Mouse (Mus musculus): ENCODE data around the gene Tulp3. TPM values are rescaled to one million over a fixed set of nuclear protein-coding genes. Genes with fewer than 3 reads are reported as not detected.

Gene Tulp3
- polyA plus RNA-seq, 1 experiment from 2014 or later, result 24.1 TPM

GRCm38 (mm10) chr6:128362381-128363006 is 6.8 kb upstream of the Tulp3 start, which contains the start of the genes Rhno1 and Foxm1:
Gene Rhno1 (minus strand): TSS chr6:128362911.
Gene Foxm1 (plus strand): TSS chr6:128362967.
- Histone ChIP-seq H3K4me2 (replicated peaks; ENCODE audit: low read depth, low read length) (peak within 1 kb of the TSS; percentile 79), H3K9me3 (ENCODE audit: low read length) (no peaks in the 10 kb centered on the region), H3K27me3 (ENCODE audit: insufficient read depth, low read length) (no peaks in the 10 kb centered on the region), H3K27ac (ENCODE audit: low read length) (peak within 1 kb of the TSS; percentile 93), H3K4me3 (ENCODE audit: low read length) (peak within 1 kb of the TSS; percentile 81), H3K36me3 (ENCODE audit: insufficient read depth, low read length) (peaks cover 31% of the 10 kb centered on the region), H3K4me1 (ENCODE audit: insufficient read depth, low read length) (peaks cover 28% of the 10 kb centered on the region), H3K9ac (replicated peaks; ENCODE audit: low read length) (peak within 1 kb of the TSS; percentile 85)
- WGBS, result under 1% methylated on average over 65 of the region's 76 CpGs
- ATAC-seq (ENCODE audit: low FRiP score, low TSS enrichment), result peak; percentile 88

DNA sequence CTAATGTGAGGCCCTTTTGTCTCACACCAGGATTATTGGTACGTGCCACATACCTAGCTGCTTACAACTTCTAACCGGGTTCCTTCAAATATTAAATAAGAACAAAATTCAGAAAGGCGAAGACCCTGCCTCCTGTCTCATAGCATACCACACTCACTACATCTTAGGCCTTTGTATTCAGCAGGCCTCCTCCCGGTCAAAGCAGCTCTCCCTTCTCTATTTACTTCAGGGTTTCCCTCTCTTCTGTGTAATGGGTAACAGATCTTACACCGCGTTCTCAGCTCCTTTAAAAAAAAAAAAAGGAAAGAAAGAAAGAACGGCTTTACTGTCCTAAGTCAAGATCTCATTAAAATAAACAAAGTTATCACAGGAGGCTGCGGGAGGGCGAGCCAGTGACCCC is 6.2 kb upstream of the Tulp3 start:
- Histone ChIP-seq H3K36me3 (ENCODE audit: insufficient read depth, low read length) (peaks cover 31% of the 10 kb centered on the region), H3K4me3 (ENCODE audit: low read length) (peak overlapping the region; percentile 81), H3K9me3 (ENCODE audit: low read length) (no peaks in the 10 kb centered on the region), H3K4me2 (replicated peaks; ENCODE audit: low read depth, low read length) (peak overlapping the region; percentile 79), H3K27me3 (ENCODE audit: insufficient read depth, low read length) (no peaks in the 10 kb centered on the region), H3K9ac (replicated peaks; ENCODE audit: low read length) (peak overlapping the region; percentile 85), H3K27ac (ENCODE audit: low read length) (peak overlapping the region; percentile 93), H3K4me1 (ENCODE audit: insufficient read depth, low read length) (peaks cover 28% of the 10 kb centered on the region)
- WGBS, result 18% methylated on average over 9 of the region's 9 CpGs
- no peak for ATAC-seq (ENCODE audit: low FRiP score, low TSS enrichment)

- Histone ChIP-seq H3K4me3 (ENCODE audit: low read length) (no peak overlapping the region), H3K4me2 (replicated peaks; ENCODE audit: low read depth, low read length) (no peak overlapping the region), H3K9ac (replicated peaks; ENCODE audit: low read length) (no peak overlapping the region), H3K27me3 (ENCODE audit: insufficient read depth, low read length) (no peaks in the 10 kb centered on the region), H3K4me1 (ENCODE audit: insufficient read depth, low read length) (peaks cover 38% of the 10 kb centered on the region), H3K9me3 (ENCODE audit: low read length) (no peaks in the 10 kb centered on the region), H3K27ac (ENCODE audit: low read length) (no peak overlapping the region), H3K36me3 (ENCODE audit: insufficient read depth, low read length) (peaks cover 25% of the 10 kb centered on the region)
- ATAC-seq (ENCODE audit: low FRiP score, low TSS enrichment), result no peak
- 22% methylated on average over 2 of the region's 2 CpGs for WGBS
These were observed 3.3 kb upstream of the Tulp3 start for GRCm38 (mm10) chr6:128358999-128359398.

- Histone ChIP-seq H3K9me3 (ENCODE audit: low read length) (no peaks in the 10 kb centered on the region), H3K9ac (replicated peaks; ENCODE audit: low read length) (peak overlapping the region; percentile 82), H3K4me2 (replicated peaks; ENCODE audit: low read depth, low read length) (peak overlapping the region; percentile 84), H3K27me3 (ENCODE audit: insufficient read depth, low read length) (no peaks in the 10 kb centered on the region), H3K4me1 (ENCODE audit: insufficient read depth, low read length) (peaks cover 20% of the 10 kb centered on the region), H3K27ac (ENCODE audit: low read length) (peak overlapping the region; percentile 89), H3K36me3 (ENCODE audit: insufficient read depth, low read length) (peaks cover 31% of the 10 kb centered on the region), H3K4me3 (ENCODE audit: low read length) (peak overlapping the region; percentile 85)
- ATAC-seq (ENCODE audit: low FRiP score, low TSS enrichment), result peak; percentile 62
- under 1% methylated on average over 24 of the region's 28 CpGs for WGBS
These were observed 410 bp downstream of the Tulp3 start for GRCm38 (mm10) chr6:128355201-128355681.

DNA sequence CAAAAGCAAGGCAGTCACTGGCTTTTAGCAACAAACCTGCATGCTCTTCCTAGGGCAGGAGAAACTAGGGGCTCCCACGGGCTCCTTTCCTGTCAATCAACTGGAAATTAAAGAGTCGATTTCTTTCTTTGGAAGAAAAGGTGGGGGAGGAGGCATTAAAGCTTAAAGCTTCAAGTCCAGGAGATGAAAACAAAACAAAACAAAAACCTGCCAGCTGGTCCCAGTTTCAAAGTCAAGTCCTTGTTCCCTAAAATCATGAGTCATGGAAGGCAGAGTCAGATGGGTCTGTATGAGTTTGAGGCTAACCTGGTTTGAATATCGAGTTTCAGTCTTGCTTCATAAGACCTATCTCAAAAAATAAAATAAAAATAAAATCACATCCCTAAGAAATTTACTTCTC is 1.5 kb downstream of the Tulp3 start:
- no peak overlapping the region for H3K9ac ChIP-seq (replicated peaks; ENCODE audit: low read length)
- peaks cover 20% of the 10 kb centered on the region for H3K4me1 ChIP-seq (ENCODE audit: insufficient read depth, low read length)
- H3K36me3 ChIP-seq (ENCODE audit: insufficient read depth, low read length), result peaks cover 31% of the 10 kb centered on the region
- peak overlapping the region; percentile 85; the same call in 1 of the 2 replicates for H3K4me3 ChIP-seq (ENCODE audit: low read length)
- ATAC-seq (ENCODE audit: low FRiP score, low TSS enrichment), result no peak
- WGBS, result 41% methylated on average over 3 of the region's 3 CpGs
- peak overlapping the region; percentile 17; the same call in 1 of the 2 replicates for H3K27ac ChIP-seq (ENCODE audit: low read length)
- H3K9me3 ChIP-seq (ENCODE audit: low read length), result no peaks in the 10 kb centered on the region
- peak overlapping the region; percentile 84 for H3K4me2 ChIP-seq (replicated peaks; ENCODE audit: low read depth, low read length)
- H3K27me3 ChIP-seq (ENCODE audit: insufficient read depth, low read length), result no peaks in the 10 kb centered on the region

DNA sequence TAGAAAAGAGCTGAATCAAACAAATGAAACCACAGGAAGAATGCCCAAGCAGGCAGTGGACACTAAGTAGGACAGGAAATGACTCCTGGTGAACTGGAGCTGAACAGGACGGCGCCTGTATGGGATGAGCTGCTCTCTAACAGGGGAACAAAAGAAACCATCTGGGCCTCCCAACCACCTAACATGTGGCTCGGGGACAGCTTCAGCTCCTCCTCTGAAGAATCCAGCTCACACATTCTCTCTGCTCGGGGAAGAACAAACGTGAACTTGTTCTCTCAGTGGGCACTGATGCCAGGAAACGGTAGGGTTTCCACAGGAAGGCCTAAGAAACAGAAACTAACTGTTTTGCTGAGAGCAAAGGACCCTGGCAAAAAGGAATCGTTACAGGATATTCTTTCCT is 5.9 kb downstream of the Tulp3 start:
- no peak overlapping the region for H3K4me3 ChIP-seq (ENCODE audit: low read length)
- WGBS, result 46% methylated on average over 7 of the region's 7 CpGs
- no peak overlapping the region for H3K4me2 ChIP-seq (replicated peaks; ENCODE audit: low read depth, low read length)
- H3K4me1 ChIP-seq (ENCODE audit: insufficient read depth, low read length), result peaks cover 11% of the 10 kb centered on the region
- no peak for ATAC-seq (ENCODE audit: low FRiP score, low TSS enrichment)
- H3K36me3 ChIP-seq (ENCODE audit: insufficient read depth, low read length), result peaks cover 6% of the 10 kb centered on the region
- H3K27ac ChIP-seq (ENCODE audit: low read length), result peak overlapping the region; percentile 35; the same call in 1 of the 2 replicates
- H3K27me3 ChIP-seq (ENCODE audit: insufficient read depth, low read length), result no peaks in the 10 kb centered on the region
- H3K9ac ChIP-seq (replicated peaks; ENCODE audit: low read length), result 0 out of 2 replicates have a peak overlapping the region, but pooled peaks have one; percentile 6
- no peaks in the 10 kb centered on the region for H3K9me3 ChIP-seq (ENCODE audit: low read length)

- Histone ChIP-seq H3K9me3 (ENCODE audit: low read length) (no peaks in the 10 kb centered on the region), H3K4me3 (ENCODE audit: low read length) (no peak overlapping the region), H3K36me3 (ENCODE audit: insufficient read depth, low read length) (peaks cover 13% of the 10 kb centered on the region), H3K4me2 (replicated peaks; ENCODE audit: low read depth, low read length) (no peak overlapping the region), H3K27me3 (ENCODE audit: insufficient read depth, low read length) (no peaks in the 10 kb centered on the region), H3K4me1 (ENCODE audit: insufficient read depth, low read length) (0 out of 2 replicates have a peak, but pooled peaks cover 5% of the 10 kb centered on the region), H3K27ac (ENCODE audit: low read length) (peak overlapping the region; percentile 2; the same call in 1 of the 2 replicates), H3K9ac (replicated peaks; ENCODE audit: low read length) (no peak overlapping the region)
- 78% methylated on average over 6 of the region's 6 CpGs for WGBS
- no peak for ATAC-seq (ENCODE audit: low FRiP score, low TSS enrichment)
These were observed 8.9 kb downstream of the Tulp3 start for GRCm38 (mm10) chr6:128346782-128347181.

DNA sequence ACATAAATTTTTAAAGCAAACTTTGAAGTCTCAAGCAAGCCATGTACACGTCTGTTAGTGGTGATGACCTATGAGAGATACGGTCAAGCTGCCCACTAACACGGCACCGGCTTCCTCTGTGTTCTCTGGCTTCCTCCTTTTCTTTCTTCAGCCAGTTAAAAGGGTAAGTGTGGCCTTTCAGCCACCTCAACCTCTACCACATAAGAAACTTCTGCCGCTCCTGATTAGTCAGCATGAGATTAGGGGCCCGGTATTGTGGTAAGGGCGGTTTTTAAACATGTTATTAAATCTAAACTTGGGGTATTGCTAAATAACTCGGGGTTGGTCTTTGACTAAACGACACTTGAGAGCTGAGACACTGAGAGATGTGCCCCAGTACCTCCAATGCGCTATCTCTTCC is 10.0 kb downstream of the Tulp3 start:
- no peak overlapping the region for H3K9ac ChIP-seq (replicated peaks; ENCODE audit: low read length)
- ATAC-seq (ENCODE audit: low FRiP score, low TSS enrichment), result no peak
- no peak overlapping the region for H3K27ac ChIP-seq (ENCODE audit: low read length)
- no peaks in the 10 kb centered on the region for H3K27me3 ChIP-seq (ENCODE audit: insufficient read depth, low read length)
- WGBS, result 85% methylated on average over 10 of the region's 10 CpGs
- no peak overlapping the region for H3K4me2 ChIP-seq (replicated peaks; ENCODE audit: low read depth, low read length)
- 0 out of 2 replicates have a peak, but pooled peaks cover 5% of the 10 kb centered on the region for H3K4me1 ChIP-seq (ENCODE audit: insufficient read depth, low read length)
- H3K36me3 ChIP-seq (ENCODE audit: insufficient read depth, low read length), result peaks cover 9% of the 10 kb centered on the region
- H3K4me3 ChIP-seq (ENCODE audit: low read length), result no peak overlapping the region
- no peaks in the 10 kb centered on the region for H3K9me3 ChIP-seq (ENCODE audit: low read length)

- H3K9ac ChIP-seq (replicated peaks; ENCODE audit: low read length), result no peak overlapping the region
- no peak overlapping the region for H3K4me3 ChIP-seq (ENCODE audit: low read length)
- H3K36me3 ChIP-seq (ENCODE audit: insufficient read depth, low read length), result peaks cover 7% of the 10 kb centered on the region; the same call in 1 of the 2 replicates
- H3K4me2 ChIP-seq (replicated peaks; ENCODE audit: low read depth, low read length), result no peak overlapping the region
- ATAC-seq (ENCODE audit: low FRiP score, low TSS enrichment), result peak; percentile 40; the same call in 1 of the 2 replicates
- peaks cover 20% of the 10 kb centered on the region for H3K4me1 ChIP-seq (ENCODE audit: insufficient read depth, low read length)
- WGBS, result 86% methylated on average over 11 of the region's 11 CpGs
- H3K27me3 ChIP-seq (ENCODE audit: insufficient read depth, low read length), result no peaks in the 10 kb centered on the region
- H3K9me3 ChIP-seq (ENCODE audit: low read length), result no peaks in the 10 kb centered on the region
- peak overlapping the region; percentile 51; the same call in 1 of the 2 replicates for H3K27ac ChIP-seq (ENCODE audit: low read length)
These were observed 13.5 kb downstream of the Tulp3 start for GRCm38 (mm10) chr6:128341956-128342723.
